Mouse (Mus musculus) embryonic facial prominence, embryonic 14.5 days (tissue): ENCODE measurements at regions not wholly inside any gene's neighbourhood (a gene's known extent, or its start where the extent isn't known, plus 50 kb on each side); places are given as distances from the start of the nearest gene placed in this dataset.

Experiments
- ATAC-seq: fragments of 200-750 bp; cut with Nextera tagmentation; 2 replicates; pipeline ENCODE4 v1.8.0; 2017; ENCODE audit warnings: low read depth, moderate number of reproducible peaks, moderate TSS enrichment
- DNase-seq: peaks from one replicate; pipeline ENCODE4 v3.0.0-alpha.2; 2015; ENCODE audit warnings: low spot score
- H3K27ac ChIP-seq: fragments of 300-500 bp; sonication (generic); replicated peaks from 2 replicates; pipeline ENCODE4 v1.5.1; 2014; ENCODE audit warnings: low read depth, mild to moderate bottlenecking, low read length, moderate library complexity
- H3K27me3 ChIP-seq: fragments of 300-500 bp; sonication (generic); replicated peaks from 2 replicates; pipeline ENCODE4 v1.6.1; 2014; ENCODE audit warnings: low read length; ENCODE audit not compliant: control insufficient read depth, insufficient read depth
- H3K36me3 ChIP-seq: fragments of 300-500 bp; sonication (generic); 2 replicates; pipeline ENCODE4 v1.6.1; 2014; ENCODE audit warnings: low read length, mixed read lengths; ENCODE audit not compliant: control insufficient read depth, insufficient read depth
- H3K4me1 ChIP-seq: fragments of 300-500 bp; sonication (generic); 2 replicates; pipeline ENCODE4 v1.6.1; 2014; ENCODE audit warnings: antibody characterized with exemption, low read length; ENCODE audit not compliant: control insufficient read depth, insufficient read depth
- H3K4me2 ChIP-seq: fragments of 300-500 bp; sonication (generic); 2 replicates; pipeline ENCODE4 v1.6.1; 2014; ENCODE audit warnings: low read depth, mild to moderate bottlenecking, low read length, moderate library complexity, mixed read lengths
- H3K4me3 ChIP-seq: fragments of 300-500 bp; sonication (generic); 2 replicates; pipeline ENCODE4 v1.5.1; 2014; ENCODE audit warnings: low read depth, mild to moderate bottlenecking, low read length
- H3K9ac ChIP-seq: fragments of 300-500 bp; sonication (generic); 2 replicates; pipeline ENCODE4 v1.6.1; 2014; ENCODE audit warnings: low read depth, mild to moderate bottlenecking, low read length, moderate library complexity, mixed read lengths
- H3K9me3 ChIP-seq: fragments of 300-500 bp; sonication (generic); 2 replicates; pipeline ENCODE4 v1.6.1; 2016; ENCODE audit warnings: low read length; ENCODE audit not compliant: control insufficient read depth
- WGBS: fragments of 180-500 bp; shearing (Covaris S2); extraction: QIAGEN DNeasy Blood & Tissue Kit; methylation state at CpG from one replicate; pipeline ENCODE4 v1.1.7; 2014; 5-methylcytosine and 5-hydroxymethylcytosine counted together

DNA sequence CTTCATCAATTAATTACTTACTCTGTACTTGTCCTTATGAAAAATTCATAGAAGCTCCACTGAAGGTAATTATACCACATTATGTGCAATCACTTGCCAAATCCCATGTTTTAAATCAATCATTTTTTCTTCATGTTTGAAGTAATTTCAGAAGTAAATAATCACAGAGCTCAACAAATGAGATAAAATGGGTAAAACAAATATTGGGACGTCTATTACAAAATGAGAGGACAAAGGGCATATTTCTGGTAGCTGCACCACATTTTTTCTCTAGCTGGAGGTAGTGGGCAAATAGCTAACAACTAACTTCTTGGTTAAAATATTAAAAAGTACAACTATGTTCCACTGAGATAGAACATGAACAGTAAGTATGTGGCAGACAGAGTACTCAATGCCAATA, 681.3 kb upstream of the Pot1a start:
- no peak for DNase-seq
- no peak overlapping the region for H3K4me3 ChIP-seq
- H3K9me3 ChIP-seq = no peaks in the 10 kb centered on the region
- H3K4me1 ChIP-seq = no peaks in the 10 kb centered on the region
- H3K27ac ChIP-seq = no peak overlapping the region
- H3K27me3 ChIP-seq = no peaks in the 10 kb centered on the region
- H3K4me2 ChIP-seq = no peak overlapping the region
- 73% methylated on average over 1 of the region's 1 CpGs for WGBS
- no peaks in the 10 kb centered on the region for H3K36me3 ChIP-seq
- no peak for ATAC-seq
- no peak overlapping the region for H3K9ac ChIP-seq

DNA sequence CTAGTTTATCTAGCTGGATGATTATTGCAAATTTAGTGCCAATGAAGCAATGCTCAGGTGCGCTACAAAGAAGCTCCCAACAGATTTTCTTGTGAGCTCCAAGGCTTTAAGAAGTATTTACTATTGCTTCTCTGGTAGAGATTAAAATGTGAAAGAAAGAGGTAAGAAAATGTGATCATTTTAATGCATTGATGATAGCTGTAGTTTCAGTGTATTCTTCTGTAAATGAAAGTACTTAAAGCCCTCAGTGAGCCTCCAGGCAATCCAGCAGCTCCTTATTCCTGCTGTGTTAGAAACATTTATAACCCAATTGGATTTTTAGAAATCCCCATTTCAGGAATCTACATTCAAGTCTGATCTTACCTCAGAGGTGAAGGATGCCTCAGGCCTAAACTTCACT, 675.4 kb upstream of the Pot1a start:
- ATAC-seq = no peak
- H3K4me3 ChIP-seq = no peak overlapping the region
- 83% methylated on average over 1 of the region's 1 CpGs for WGBS

DNA sequence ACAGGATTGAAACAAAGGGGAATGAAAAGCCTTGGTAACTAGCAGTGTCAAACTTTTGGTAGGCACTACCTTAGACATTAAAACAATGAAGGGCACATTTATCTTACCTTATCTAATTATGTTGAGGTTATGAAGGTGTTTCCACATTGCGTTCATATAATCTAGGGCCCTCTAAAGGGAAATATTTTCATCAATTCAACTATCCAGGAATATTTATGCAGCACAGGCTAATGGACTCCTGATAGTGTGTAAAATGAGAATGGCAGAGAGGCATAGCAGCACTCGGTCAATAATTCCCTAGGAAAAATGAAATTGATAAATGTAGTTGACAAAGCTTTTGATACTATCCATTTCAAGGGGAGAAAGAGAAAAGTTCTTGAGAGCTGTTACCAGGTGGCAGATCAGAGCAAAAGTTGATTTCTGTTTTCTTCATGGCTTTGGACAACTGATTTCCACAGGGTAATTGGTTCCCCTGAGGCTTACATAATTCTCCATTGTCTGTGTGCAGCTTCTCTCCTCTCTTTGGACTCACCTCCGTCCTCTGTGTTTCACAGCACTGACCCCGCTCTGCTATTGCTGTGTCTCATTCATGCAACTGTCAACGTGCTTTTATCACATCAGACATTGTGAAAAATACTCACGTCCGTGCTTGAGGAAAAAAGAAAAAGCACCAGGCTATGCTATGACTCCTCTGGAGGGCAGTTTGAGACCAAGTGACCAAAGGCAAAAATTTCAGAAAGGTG, 632.3 kb upstream of the Pot1a start:
- 60% methylated on average over 7 of the region's 7 CpGs for WGBS
- Histone ChIP-seq H3K4me2 (no peak overlapping the region), H3K27me3 (no peaks in the 10 kb centered on the region), H3K9ac (no peak overlapping the region), H3K4me3 (no peak overlapping the region), H3K9me3 (no peaks in the 10 kb centered on the region), H3K4me1 (no peaks in the 10 kb centered on the region), H3K27ac (no peak overlapping the region), H3K36me3 (no peaks in the 10 kb centered on the region)
- ATAC-seq (no peak), DNase-seq (peak; percentile 16)

More for the DNA sequence above, 675.4 kb upstream of the Pot1a start:
- no peaks in the 10 kb centered on the region for H3K4me1 ChIP-seq
- H3K27ac ChIP-seq = no peak overlapping the region
- H3K27me3 ChIP-seq = no peaks in the 10 kb centered on the region
- H3K4me2 ChIP-seq = no peak overlapping the region
- no peaks in the 10 kb centered on the region for H3K36me3 ChIP-seq
- H3K9ac ChIP-seq = no peak overlapping the region
- no peak for DNase-seq
- H3K9me3 ChIP-seq = no peaks in the 10 kb centered on the region

DNA sequence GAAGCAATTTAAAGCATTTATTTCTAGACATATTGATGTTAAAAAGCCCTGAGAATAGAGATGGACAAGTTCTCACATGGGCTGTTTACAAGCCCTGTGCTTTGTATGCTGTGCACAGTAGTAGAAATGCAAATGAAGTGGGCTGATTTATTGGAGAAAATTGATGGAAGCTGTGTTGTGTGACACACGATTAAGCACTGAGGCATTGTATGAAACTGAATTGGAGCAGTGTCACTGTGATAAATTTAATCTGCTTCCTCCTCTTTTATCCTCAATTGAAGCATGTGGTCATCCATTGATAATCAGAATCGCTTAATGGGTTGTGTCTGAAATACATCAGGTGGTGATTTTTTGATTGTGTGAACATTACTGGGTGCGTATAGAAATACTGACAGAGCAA, 631.4 kb upstream of the Pot1a start:
- Histone ChIP-seq H3K4me2 (no peak overlapping the region), H3K4me3 (no peak overlapping the region), H3K4me1 (no peaks in the 10 kb centered on the region), H3K9ac (no peak overlapping the region), H3K27me3 (no peaks in the 10 kb centered on the region), H3K9me3 (no peaks in the 10 kb centered on the region), H3K27ac (no peak overlapping the region), H3K36me3 (no peaks in the 10 kb centered on the region)
- 68% methylated on average over 3 of the region's 3 CpGs for WGBS
- ATAC-seq (no peak), DNase-seq (peak; percentile 4)
